Mouse (Mus musculus): ENCODE results near the gene Plekho2.

GRCm38 (mm10) chr9:65575393-65576196 is 4.2 kb downstream of the Plekho2 start:
- TF ChIP-seq HCFC1 (IDR thresholded peaks at IDR 0.05; ENCODE audit: low read depth, low read length) (no peak), CHD2 (IDR thresholded peaks at IDR 0.05; ENCODE audit: low read length) (no peak), USF1 (IDR thresholded peaks at IDR 0.05; ENCODE audit: low read depth, low read length) (no peak), POLR2A (IDR thresholded peaks at IDR 0.05; ENCODE audit: low read depth, low read length) (peak; percentile 57; the same call in 1 of the 2 replicates), USF2 (conservative IDR thresholded peaks at IDR 0.05; ENCODE audit: low read depth, low read length) (no peak), TBP (conservative IDR thresholded peaks at IDR 0.05; ENCODE audit: low read depth, low read length) (no peak), GABPA (IDR thresholded peaks at IDR 0.05; ENCODE audit: insufficient replicate concordance, low read depth, low read length) (no peak), POLR2AphosphoS2 (IDR thresholded peaks at IDR 0.05; ENCODE audit: low read depth, low read length) (no peak), EP300 (IDR thresholded peaks at IDR 0.05; ENCODE audit: low read length) (no peak), MXI1 (IDR thresholded peaks at IDR 0.05; ENCODE audit: low read depth, low read length) (no peak; the same call in 1 of the 2 replicates), MAFK (IDR thresholded peaks at IDR 0.05; ENCODE audit: insufficient replicate concordance, low read length) (no peak), MAX (IDR thresholded peaks at IDR 0.05; ENCODE audit: low read length) (no peak), MYC (IDR thresholded peaks at IDR 0.05; ENCODE audit: low read depth, low read length) (no peak)
